Mouse (Mus musculus) kidney, adult 9 months (tissue): Measurements from ENCODE around the gene Zfp493.
"Not testable (repeated sequence)": the region's sequence is repeated elsewhere in the genome, so short reads cannot be mapped to it uniquely, and the experiment has no call there.

Experiments
- DNase-seq: peaks from one replicate; pipeline ENCODE4 v3.0.0; 2022

Zfp493 gene

GRCm38 (mm10) chr13:67779265-67780221, at the start of gene Zfp493:
Gene Zfp493, plus strand, starts transcription at chr13:67779693.
- DNase-seq: peak; percentile 82

GRCm38 (mm10) chr13:67734391-67734790, 45.1 kb upstream of the Zfp493 start:
- not testable (repeated sequence) for DNase-seq

GRCm38 (mm10) chr13:67742941-67743340, 36.6 kb upstream of the Zfp493 start:
- DNase-seq: no peak

GRCm38 (mm10) chr13:67743896-67744295, 35.6 kb upstream of the Zfp493 start:
- no peak for DNase-seq

- peak; percentile 72 for DNase-seq
These were observed 24.9 kb upstream of the Zfp493 start, which contains the start of gene Zfp85 for GRCm38 (mm10) chr13:67754333-67755306. Gene Zfp85, minus strand, starts transcription at chr13:67755228.

- no peak for DNase-seq
These were observed 23.7 kb upstream of the Zfp493 start for GRCm38 (mm10) chr13:67755761-67756160.

- no peak for DNase-seq
These were observed 19.5 kb upstream of the Zfp493 start for GRCm38 (mm10) chr13:67759966-67760365.

- DNase-seq: no peak
These were observed 16.3 kb upstream of the Zfp493 start for GRCm38 (mm10) chr13:67763031-67763768.

GRCm38 (mm10) chr13:67791921-67792455, 12.5 kb downstream of the Zfp493 start:
- DNase-seq: no peak

- DNase-seq: no peak
These were observed 19.1 kb downstream of the Zfp493 start for GRCm38 (mm10) chr13:67798618-67799017.

- DNase-seq: not testable (repeated sequence)
These were observed 19.7 kb downstream of the Zfp493 start for GRCm38 (mm10) chr13:67799151-67799550.

GRCm38 (mm10) chr13:67811651-67812210, 32.2 kb downstream of the Zfp493 start:
- no peak for DNase-seq

GRCm38 (mm10) chr13:67812961-67813709, 33.6 kb downstream of the Zfp493 start:
- peak; percentile 13 for DNase-seq

GRCm38 (mm10) chr13:67813710-67814660, 34.5 kb downstream of the Zfp493 start, which contains the start of gene Zfp273:
Gene Zfp273, plus strand, starts transcription at chr13:67813740.
- peak; percentile 91 for DNase-seq

- no peak for DNase-seq
These were observed 39.1 kb downstream of the Zfp493 start for GRCm38 (mm10) chr13:67818636-67819035.

- DNase-seq: peak; percentile 72
These were observed 51.4 kb downstream of the Zfp493 start, which contains the start of gene Gm10037 for GRCm38 (mm10) chr13:67830911-67831336. Gene Gm10037, plus strand, starts transcription at chr13:67831106.

- DNase-seq: not testable (repeated sequence)
These were observed 53.6 kb downstream of the Zfp493 start for GRCm38 (mm10) chr13:67833137-67833536.
